Mouse (Mus musculus): ENCODE results near the gene Dcaf17. TPM values are rescaled to one million over a fixed set of nuclear protein-coding genes. Genes with fewer than 3 reads are reported as not detected.

The Dcaf17 gene
- total RNA-seq, 2 experiments from 2014 or later: 5.2 to 7.1 TPM

DNA sequence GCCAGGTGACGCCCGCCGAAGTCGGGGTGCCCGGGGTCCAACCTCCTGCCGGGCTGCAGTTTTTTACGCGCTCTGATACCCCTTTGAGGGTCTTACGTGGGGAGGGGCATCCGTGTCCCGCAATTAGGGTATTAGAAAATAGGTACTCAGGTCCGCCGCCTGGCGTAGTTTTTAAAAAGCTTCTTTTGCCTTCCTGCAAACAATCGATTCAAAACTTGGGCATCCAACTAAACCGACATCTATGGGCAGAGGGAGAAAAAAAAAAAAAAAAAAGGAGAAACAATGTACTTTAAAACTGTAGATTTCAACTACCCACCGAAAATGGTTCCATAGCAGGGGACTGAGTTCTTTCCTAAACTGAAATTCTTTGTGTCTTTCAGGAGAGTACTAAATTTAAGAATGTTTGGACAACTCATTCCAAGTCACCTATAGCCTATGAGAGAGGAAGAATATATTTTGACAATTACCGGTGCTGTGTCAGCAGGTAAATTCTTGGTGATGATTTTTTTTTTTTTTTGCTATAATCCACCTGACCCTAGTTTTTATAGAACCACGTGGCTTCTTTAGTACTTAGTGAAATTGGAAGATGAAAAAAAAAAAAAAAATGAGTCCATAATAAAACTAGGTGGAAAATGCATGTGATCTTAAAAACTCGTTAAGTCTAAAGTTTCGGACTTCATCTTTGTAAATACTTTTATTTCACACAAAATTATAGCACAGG, 1.1 kb downstream of the Dcaf17 start:
- DNase-seq: no peak

DNA sequence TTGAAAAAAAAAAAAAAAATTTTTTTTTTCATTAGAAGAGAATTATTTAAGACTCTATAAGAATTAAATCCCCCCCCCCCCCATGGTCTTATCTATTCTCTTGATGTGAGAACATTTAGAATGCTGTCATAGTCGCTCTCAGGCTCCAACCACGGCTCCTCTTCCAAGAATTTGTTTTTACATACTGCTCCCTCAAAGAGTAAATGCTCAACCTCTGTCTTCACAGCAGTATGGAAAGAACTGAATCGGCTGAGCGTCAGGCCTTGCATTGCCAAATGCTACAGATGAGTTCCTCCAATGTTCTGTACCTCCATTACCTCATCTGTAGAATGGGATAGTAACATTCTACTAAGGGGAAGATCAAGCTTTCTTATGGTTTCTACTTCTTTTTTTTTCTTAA, 16.5 kb downstream of the Dcaf17 start:
- DNase-seq: no peak

DNA sequence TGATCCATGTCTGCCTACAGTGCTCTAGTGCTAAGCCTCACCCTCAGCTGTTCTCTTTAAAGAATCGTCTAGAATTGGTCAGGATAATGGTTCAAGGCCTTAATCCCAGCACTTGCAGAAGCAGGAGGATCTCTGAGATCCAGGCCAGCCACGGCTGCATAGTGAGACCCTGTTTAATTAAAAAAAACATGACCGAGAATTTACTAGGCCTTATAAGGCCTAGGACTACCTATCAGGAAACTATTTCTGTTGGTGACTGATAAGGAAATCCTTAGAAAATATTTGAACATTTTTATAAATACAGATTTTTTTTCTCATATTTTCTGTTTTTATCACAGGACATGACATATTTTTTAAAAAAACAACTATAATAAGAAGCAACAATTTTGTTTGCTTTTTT, 18.2 kb downstream of the Dcaf17 start:
- no peak for DNase-seq

DNA sequence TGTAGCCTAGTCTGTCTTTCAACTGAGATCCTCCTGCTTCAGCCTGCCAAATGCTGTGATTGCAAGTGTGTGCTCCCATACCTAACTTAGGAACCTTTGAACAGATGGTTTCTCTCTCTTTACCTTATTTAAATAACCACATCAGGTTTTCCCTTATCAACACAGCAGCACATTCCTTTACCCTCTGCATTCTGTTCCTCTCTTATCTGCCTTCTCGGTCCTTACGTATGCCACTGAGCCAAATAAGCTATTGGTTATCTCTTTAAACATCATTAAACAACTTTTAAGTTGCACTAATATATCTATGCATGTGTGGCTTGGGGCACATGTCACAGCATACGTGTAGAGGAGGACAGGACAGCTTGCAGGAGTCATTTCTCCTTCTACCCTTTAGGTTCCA, 18.7 kb downstream of the Dcaf17 start:
- no peak for DNase-seq

DNA sequence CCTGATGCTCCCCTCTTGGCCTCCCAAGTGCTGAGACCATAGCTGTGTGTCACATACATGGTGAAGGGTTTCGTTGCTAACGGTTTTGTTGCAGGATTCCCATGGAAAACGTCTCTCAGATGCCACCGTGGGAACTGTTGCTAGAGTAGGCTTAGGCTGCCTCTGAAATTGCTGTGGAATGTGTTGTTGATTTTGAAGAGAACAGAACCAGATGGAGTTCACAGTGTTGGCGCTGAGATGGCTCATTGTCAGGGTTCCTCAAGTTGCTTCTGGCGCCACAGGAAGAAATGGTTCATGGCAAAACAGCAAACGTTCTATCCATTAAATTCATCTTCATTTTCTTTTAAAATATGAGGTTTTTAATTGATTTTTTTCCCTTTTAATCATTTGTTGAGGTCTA, 27.3 kb downstream of the Dcaf17 start:
- DNase-seq: no peak

DNA sequence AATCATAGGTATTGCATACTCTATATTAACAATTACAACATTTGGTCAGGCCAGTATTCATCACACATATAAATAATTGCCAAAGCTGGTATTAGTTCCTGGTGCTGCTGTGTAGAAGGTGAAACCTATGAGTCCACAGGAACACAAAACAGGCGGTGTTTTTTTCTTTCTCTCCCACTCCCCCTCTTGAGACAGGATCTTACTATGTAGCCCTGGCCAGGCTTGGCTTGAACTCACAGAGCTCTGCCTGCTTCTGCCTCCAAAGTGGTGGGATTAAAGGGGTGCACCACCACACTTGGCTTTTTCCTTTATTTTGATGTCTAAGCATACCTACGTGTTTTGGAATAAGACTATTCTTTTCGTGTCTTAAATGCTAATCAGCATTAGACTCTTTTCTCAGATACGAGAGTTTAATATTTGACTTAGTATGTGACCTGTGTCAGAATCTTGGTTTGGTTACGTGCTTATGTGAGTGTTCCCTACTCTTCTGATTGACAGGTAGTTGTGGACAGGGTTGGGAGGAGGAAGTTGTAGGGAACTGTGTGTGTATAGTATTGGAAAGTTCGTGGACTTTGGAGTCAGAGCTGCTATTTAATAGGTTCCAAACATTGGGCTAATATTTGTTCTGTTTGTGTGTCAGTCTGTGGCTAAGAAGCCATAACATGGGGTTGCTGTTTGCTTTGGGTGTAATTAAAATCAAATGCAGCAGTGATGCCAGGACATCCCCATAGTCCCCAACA, 28.5 kb downstream of the Dcaf17 start:
- DNase-seq: no peak

DNA sequence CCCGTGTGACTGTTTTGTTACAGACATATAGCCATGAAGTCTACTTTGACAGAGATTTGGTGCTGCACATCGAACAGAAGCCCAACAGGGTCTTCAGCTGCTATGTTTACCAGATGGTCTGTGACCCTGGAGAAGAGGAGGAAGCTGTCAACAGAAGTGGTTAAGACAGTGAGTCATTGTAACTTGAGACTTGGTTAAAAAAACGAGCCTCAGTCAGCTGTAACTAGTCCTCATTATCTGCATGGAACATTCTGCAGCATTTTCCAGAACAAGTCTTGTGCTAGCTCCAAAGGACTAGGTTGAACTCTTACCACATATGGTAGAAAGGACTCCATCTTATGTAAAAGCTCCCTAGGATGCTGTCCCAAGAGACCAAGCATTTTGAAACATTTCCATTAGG, 34.6 kb downstream of the Dcaf17 start:
- DNase-seq: no peak

DNA sequence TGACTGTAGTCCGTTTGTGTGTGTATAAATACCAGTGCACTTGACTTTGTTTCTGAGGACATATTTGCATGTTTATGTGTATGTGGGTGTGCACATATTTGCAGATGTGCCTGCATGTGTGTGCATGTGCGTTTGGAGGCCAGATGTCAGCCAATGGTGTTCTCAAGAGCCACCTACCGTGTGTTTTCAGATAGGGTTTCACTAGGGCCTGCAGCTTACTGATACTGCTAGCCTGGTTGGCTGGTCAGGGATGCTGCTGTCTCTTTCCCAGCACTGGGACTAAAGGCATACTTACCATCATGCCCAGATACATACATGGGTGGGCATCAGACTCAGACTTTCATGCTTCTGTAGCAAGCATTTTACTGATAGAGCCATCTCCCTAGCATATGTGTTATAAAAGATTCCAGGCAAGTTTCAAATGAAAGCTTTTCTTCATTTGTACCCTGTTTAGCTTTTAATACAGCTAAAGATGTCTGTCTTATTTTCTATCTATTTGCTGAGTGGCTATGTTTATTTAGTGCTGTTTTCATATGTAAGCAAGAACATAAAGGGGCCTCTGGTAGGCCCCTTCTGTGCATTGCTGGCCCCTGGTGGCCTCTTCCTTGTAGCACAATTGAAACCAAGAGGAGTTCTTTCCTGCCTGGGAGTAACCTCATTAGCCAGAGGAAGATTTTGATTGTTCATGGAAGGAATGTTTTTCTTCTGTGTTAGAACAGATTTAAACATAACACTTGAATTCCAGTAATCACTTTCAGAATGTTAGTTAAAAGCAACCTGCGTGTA, 35.7 kb downstream of the Dcaf17 start:
- peak; percentile 19 for DNase-seq

DNA sequence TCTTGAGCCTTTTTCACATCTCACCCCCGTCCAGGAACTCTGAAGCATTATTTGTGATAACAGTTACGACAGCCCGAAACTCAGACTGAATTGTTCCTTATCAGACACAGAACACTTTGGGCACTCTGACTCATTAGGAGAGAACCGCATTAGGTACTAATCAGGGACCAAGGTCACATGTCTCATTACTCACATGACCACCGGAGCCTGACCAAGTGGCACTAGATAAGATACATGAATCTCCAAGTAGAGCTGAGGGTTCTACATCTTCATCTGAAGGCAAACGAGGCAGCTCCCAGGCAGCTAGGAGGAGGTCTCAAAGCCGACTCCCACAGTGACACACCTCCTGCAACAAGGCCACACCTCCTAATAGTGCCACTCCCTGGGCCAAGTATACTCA, 41.0 kb downstream of the Dcaf17 start:
- DNase-seq: no peak

DNA sequence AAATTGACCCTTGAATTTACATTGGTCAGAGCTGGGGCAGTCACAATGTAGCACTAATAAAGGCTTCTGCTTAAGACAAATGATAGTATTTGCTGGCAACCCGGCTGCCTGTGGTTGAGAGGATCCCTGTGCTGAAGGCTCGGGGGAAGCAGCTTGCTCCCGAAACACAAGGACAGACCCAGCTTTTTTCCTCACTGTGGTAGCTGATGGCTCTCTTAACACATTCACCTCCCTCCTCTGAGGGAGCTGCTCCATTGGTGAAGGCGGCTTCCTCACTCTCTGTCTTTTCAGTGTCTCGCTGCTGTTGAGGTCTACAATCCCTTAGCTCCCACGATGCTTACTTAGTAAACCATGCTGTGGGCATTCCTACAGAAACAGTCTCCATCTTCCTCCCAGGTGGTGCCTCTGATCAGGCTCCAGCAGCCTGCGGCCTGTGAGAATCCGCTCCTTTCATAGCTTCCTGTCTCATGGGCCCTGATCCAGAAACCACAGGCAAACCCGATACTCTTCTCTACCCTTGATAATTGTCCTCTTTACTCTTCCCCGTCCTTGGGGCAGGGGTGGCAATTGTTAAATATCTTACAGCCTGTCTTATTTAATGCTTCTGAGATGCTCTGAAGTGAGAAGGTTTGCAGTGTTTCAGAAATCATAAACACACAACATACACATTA, 47.6 kb downstream of the Dcaf17 start:
- DNase-seq: no peak

DNA sequence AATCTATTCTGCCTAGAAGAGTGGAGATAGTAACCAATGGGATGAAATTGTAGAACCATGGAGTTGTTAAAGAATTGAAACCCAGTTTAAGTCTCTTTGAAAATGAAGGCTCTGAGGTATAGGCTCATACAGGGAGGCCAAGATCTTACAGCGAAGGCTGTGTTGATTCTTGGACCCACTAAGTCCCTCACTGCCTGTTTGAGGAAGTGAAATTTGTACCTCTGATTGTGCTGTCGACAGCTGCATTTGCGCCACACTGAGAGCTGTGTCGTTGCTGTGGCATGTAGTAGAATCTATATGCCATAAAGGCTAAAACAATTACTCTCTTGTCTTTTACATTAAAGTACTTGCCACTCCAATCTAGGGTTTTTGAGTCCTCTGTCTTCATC, 48.2 kb downstream of the Dcaf17 start:
- no peak for DNase-seq

DNA sequence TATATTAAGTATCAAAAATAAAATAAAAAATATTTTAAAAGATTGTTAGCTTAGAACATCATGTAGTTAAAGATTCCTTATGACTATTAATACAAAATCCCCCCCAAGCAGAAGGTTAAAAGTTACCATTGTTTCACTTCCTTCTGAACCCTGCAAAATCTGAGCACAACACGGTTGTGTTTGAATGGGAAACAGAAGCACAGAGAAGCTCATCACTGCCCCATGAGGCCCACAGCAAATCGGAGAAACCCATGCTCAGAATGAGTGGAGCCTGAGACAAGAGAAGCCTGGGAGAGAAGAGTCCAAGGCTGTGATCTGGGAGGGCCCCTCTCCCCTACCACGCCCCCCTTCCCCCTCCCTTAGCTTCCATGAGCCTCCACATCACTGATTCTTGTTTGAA, 49.6 kb downstream of the Dcaf17 start:
- no peak for DNase-seq

DNA sequence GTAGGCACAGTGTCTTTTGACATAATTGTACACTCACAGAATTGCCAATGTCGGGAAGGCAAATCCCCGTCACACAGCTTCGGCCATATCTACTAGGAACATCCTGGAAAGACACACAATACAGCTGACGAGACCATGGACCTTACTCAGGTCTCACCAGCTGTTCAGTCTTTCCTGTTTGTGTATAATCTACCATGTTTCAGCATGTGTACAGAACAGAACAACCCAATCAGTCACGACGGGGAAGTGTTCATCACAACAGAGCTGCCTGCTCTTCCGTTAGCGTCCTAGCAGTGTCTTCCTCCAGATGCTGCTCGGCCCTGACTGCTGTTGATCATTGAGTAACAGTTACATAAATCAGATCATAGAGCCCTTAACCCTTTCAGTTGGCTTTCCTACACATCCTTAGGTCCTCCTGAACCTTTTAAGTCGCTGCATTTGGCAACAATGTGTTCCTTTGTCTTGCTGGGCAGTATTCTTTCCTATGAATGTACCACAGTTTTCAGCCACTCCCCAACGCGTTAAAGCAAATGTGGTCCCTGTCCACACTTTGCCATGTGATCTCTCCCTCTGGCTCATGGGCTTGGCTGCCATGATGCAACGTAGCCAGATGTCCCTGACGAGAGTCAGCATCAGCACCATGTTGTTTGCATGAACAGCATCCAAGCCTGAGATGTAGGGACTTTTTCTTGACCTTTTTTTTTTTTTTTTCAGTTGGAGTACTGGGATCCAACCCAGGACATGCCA, 50.5 kb downstream of the Dcaf17 start:
- no peak for DNase-seq

DNA sequence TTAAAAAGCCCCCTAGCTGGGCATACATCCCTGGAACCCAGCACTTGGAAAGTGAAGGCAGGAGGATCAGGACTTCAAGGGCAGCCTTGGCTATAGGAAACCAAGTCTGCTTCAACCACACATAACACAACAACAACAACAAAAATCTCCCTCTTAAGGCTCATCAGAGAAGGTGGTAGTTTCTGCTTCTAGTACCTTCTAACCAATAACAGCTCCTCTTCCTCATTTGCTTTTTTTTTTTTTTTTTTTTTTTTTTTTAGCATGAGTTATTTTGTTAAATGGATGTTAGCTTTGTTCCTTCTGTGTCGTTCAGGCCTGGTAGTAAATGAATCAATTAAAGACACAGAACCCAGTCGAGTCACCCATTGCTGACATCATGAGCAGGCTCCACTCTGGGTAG, 52.1 kb downstream of the Dcaf17 start:
- DNase-seq: no peak

DNA sequence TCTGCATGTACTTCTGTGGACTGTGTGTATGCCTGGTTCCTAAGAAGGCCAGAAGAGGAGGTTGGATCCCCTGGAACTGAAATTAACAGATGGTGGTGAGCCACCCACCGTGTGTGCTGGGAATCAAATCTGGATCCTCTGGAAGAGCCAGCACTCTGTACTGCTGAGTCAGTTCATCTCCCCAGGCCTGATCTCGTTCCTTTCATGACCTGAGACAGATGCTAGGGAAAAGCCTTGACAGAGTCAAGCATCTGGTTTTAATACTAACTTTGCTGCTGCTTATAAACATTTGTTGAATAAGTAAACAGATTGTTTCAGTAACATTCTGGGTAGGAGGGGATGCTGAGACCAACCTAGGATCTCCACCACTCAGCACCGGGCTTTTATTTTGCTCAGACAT, 53.4 kb downstream of the Dcaf17 start:
- no peak for DNase-seq

DNA sequence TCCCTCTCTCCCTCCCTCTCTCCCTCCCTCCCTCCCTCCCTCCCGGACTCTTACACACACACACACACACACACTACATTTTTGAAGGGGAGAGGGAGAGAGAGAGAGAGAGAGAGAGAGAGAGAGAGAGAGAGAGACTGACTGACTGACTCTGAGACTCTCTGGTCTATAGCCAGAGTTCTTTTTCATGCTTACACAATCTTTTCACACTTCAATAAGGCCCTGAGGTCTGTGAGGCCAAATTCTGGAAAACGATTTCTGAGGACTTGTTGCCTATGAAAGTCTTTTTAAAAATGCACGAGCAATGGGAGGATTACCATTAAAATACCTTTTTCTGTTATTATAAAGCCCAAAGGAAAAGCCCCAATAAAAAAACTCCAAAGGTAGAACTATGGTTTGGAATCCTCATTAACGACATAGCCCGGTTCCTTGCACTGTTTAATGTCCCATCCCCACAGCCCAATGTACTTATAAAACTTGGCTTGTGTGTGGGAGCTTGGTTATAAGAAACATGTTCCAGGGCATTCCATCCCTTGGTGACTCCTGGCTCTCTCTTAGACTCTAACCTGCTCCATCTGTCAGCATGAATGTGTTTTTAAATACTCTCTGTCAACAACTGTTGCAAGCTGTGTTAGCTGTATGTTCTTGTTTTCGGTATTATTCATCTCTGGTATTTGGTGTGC, 58.5 kb downstream of the Dcaf17 start:
- DNase-seq: no peak

DNA sequence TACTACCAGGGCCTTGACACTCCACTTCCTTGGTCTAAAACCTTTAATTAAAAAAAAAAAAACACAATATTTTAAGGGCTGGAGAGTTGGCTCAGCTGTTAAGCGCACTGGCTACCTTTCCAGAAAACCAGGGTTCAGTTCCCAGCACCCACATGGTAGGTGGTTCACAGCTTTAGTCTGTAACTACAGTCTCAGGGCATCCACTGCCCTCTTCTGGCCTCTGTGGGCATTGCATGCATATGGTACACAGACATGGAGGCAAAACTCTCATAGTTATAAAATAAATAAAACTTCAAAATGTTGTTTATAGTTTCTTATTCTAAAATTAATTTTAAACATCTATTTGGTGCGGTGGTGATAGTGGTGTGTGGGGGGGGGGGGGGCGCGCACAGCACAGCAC, 61.0 kb downstream of the Dcaf17 start:
- DNase-seq: no peak

DNA sequence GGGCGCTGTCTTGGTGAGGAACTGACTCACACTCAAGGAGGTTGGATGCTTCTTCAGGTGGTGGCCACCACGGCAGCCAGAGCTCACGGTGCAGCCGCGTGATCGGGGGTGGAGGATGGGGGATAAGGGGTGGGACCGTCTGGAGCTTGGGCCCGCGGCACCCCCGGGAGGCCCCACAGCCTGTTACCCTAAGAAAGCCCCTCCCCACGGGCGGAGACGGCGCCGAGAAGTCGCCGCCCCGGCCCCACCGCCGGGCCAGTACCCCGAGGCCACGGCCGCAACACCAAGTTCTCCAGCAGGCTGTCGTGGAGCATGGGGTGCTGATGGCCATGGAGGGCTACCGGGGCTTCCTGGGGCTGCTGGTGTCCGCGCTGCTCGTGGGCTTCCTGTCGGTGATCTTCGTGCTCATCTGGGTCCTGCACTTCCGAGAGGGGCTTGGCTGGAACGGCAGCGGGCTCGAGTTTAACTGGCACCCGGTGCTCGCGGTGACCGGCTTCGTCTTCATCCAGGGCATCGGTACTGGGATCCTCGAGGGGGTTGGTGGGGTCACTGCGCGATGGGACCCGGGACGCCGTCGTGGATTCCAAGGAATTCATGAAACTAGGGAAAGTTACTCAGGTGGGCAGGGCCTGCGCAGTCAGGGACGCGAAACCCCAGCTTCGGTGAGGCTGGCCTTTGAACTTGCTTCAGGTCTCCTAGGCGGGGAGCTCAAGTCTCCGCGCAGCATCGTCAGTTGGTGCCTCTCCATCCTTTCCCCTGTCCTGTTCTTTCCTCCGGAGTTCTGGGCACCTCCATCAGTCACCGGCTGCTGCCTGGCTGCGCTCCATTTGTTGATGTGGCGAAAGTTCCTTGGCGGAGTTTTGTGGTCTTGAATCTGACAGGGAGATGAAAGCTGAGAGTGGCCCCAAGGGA, 62.9 kb downstream of the Dcaf17 start, which contains the start of gene Cybrd1:
TSS of gene Cybrd1 (plus strand) at position 127 of the 912 bp plus-strand sequence.
- peak; percentile 85 for DNase-seq

DNA sequence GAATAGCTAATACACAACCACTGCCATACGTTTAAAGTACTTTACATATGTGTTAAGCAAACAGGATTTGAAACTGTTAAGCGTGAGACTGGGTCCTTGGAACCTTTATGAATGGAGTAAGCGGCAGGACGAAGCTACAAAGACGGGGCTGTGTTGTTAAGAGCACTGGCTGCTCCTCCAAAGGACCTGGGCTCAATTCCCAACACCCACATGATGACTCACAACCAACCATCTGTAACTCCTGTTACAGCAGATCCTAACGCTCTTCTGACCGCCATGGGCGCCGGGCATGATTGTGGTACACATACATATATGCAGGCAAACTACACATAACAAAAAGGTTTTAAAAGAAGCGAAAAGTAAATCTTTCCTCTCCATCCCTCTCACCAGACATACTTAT, 65.7 kb downstream of the Dcaf17 start:
- DNase-seq: no peak

DNA sequence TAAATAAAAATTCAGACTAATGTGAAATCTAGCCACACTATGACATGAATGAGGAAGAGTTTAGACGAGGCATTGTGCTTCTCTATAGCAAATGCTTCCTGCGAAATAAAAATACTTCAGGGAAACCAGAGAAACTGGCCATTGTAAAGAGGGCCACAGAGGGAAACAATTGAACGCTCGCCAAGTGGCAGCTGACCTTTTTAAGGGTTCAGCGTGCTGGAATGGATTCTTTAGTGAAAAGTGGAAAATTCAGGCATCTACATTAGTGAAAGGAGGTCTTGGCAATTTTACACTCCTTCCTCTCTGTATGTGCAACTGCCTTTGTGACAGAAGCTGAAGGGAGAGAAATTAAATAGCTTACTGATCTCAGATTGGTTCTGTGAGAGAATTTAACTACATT, 66.3 kb downstream of the Dcaf17 start:
- no peak for DNase-seq

Measured in heart, postnatal 4 days (tissue).